Mouse (Mus musculus) ovary, postnatal 14 days (tissue): ENCODE measurements at regions not wholly inside any gene's neighbourhood (a gene's known extent, or its start where the extent isn't known, plus 50 kb on each side); places are given as distances from the start of the nearest gene placed in this dataset.

Experiments
- DNase-seq: peaks from one replicate; pipeline ENCODE4 v3.0.0; 2022; ENCODE audit warnings: low spot score

GRCm38 (mm10) chr10:37319746-37320430 lies 181.2 kb upstream of the Marcks start:
- no peak for DNase-seq

DNA sequence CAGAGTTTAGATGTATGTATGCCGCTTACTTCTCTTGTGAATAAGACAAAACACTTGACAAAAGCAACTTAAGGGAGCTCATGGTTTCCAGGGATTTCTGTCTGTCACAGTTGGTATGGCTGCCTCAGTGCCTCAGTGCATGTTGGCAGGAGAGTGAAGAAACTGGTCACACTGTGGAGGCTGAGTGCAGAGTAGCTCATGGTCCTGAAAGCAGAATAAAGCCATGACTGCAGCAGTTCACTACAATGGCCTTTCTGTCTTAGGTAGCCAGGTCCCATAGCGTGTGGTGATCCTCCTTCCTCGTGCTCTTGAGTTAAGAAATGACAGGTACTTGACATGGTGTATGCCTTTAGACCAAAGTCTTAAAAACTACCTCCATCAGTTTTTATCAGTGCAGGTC lies 178.0 kb upstream of the Marcks start:
- DNase-seq = no peak

DNA sequence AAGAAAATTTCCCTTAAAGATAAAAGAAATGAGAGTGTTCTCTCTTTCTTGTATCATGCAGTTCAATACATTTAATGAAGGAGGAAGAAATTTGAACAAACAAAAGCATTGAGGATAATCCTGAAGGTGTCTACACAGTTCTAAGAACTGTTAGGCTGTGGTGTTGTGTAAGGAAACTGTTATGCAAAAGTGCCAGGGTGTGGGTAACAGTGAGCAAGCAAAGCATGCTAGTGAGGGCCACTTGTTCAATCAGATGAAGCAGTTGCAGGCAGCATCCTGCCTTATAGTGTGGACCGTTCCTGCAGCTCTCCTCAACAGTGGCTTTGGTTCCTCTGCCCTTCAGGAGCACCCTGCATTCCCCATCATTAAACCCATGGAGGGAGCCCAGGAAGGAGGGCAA lies 177.1 kb upstream of the Marcks start:
- DNase-seq = no peak

- DNase-seq = peak; percentile 16
These were observed 176.2 kb upstream of the Marcks start for GRCm38 (mm10) chr10:37314746-37315430.

GRCm38 (mm10) chr10:37313461-37313860 lies 174.7 kb upstream of the Marcks start:
- DNase-seq = no peak

- no peak for DNase-seq
These were observed 171.7 kb upstream of the Marcks start for GRCm38 (mm10) chr10:37310266-37310945.

GRCm38 (mm10) chr10:37304656-37305055 lies 165.9 kb upstream of the Marcks start:
- no peak for DNase-seq

DNA sequence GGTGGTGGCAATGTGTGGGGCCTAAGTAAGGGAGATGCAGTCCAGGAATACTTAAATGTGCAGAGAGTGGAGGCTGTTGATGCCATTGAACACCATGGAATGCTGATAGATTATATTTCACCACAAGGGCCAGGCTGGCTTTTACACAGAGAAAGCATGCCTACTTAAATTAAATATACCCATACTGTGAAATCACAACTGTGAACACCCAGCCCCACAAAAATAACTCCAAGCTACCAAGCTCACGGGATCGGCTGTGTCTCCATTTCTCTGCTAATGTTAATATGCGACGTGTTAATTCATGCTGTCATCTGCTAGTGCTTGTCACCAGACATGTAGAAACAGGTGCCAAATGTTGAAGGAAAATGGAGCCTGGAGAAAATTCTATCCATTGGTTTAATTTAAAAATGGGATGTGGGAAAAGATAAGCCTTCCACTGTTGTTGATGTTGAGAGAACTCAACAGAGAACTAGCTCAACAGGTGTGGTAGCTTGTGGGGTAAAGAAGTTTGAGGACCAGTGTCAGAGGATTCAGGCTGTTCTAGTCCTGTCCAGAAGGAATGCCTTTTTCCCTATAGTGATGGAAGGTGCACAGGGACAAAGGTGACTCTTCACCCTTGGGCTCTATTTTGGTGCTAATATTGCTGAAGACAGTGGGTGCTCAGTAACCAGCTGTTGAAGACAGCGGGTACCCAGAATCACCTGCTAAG lies 161.6 kb upstream of the Marcks start:
- no peak for DNase-seq

GRCm38 (mm10) chr10:37298689-37299421 lies 160.1 kb upstream of the Marcks start:
- no peak for DNase-seq

DNA sequence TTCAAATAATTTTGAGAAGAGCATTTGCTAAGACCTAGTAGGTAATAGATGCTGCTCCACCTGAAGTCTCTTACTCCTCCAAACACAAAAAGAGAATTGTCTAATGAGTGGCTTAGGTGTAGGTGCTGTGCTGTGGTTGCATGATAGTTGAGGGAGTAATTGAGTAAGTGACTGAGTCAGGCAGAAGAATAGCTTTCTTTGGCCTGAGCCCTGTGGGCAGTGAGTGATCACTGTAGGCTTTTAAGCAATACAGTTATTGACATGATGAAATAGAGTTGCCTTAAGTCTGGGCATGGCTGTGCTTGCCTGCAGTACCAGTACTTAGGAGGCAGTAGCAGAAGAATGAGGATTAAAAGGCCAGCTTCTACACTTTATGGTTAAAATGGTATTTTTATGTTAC lies 155.5 kb upstream of the Marcks start:
- no peak for DNase-seq

DNA sequence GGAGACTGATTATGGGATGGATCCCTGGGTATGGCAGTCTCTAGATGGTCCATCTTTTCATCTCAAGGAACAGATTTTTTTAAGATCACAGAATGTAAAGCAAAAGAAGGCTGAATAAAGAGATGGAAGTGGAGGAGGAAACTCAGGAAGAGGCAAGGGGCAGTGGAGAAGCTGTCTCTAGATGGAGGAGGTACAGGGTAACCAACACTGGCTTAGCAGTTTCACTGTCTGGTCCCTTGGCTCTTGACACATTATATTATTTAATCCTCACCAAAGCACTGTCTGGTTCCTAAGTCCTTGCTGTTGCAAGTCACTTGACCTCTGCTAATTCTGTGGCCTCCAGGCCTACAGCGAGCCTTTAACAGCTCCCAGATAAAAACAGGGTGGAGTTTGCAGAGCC lies 154.6 kb upstream of the Marcks start:
- no peak for DNase-seq

DNA sequence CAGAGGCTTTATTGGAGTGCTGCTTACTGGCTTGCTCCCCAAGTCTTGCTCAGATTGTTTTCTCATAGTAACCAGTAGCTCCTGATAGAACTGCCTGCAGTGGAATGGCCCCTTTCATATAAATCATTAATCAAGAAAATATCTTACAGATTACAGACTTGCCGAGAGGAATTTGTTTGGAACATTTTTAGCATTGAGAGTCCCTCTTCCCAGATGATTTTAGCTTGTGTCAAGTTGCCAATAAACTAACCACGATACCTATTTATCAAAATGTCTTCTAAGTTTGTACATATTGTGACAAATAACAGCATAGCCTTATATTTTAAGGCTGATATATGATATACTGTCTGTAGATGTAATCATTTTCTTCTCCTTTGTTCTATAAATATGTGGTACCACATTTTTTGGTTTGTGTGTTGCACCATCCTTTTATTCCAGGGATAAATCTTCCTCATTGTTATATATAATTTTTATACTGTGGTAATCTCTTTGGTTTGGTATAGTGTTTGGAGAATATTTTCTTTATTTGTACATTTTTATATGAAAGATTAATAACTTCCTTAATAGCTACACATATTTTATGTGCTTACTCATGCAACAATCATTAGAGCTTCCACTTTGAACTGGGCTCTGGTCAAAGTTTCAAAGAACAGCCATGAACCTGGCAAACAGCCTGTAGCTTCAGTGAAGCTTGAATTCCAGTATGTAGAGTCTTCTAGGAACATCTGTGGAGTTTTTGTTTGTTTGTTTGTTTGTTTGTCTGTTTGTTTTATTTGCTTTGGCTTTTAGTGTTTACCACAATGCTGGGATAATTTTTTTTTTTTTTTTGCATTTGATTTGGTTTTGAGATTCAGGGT lies 153.1 kb upstream of the Marcks start:
- no peak for DNase-seq

DNA sequence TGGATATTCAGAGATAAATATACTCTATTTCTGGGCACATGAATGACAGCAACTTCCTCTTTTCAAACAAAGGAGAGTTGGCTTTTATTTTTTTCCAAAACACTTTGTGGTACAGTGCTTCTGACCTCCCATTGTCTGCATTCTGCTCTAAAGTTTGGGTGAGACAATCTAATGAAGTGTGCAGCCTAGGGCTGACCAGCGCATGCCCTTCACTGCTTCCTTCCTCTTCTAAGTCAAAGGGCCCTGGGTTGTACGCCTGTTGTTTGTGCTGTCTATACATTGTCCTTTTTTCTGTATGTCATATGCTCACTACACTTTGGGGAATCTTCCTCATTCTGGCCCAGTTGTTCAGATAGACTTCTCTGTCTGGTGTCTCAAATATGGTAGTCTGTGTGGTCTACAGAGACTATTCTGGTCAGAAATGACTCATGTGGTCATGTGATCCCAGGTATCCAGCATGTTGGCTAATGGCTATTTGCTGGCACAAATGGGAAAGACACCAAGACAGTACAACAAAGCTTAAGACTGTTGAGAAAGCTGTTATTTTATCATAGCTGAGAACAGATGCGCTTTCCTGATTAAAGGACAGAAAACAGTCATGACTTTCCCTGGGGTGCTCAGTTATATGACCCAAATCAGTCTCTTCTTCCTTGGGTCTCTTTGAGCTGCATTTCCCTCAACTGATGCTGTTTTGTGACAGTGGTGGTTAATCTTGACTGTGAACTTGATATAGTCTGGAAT lies 151.4 kb upstream of the Marcks start:
- no peak for DNase-seq

DNA sequence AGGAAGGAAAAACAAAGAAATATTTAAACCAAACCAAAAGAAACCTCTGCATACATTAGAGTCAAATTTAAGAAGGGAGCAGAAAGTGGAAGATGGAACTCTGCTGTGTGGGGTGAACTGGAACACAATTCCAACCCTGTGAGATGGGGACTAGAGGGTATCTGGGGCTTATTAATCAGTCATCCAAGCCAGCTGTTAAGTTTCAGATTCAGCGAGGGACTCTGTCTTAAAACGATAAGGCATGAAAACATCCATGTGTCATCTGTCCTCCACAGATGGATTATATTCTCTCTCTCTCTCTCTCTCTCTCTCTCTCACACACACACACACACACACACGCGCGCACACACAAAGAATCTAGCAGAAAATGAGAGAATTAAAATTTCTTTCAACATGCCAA lies 147.6 kb upstream of the Marcks start:
- DNase-seq = no peak

GRCm38 (mm10) chr10:37282951-37283350 lies 144.2 kb upstream of the Marcks start:
- no peak for DNase-seq

GRCm38 (mm10) chr10:37280823-37281222 lies 142.1 kb upstream of the Marcks start:
- no peak for DNase-seq

DNA sequence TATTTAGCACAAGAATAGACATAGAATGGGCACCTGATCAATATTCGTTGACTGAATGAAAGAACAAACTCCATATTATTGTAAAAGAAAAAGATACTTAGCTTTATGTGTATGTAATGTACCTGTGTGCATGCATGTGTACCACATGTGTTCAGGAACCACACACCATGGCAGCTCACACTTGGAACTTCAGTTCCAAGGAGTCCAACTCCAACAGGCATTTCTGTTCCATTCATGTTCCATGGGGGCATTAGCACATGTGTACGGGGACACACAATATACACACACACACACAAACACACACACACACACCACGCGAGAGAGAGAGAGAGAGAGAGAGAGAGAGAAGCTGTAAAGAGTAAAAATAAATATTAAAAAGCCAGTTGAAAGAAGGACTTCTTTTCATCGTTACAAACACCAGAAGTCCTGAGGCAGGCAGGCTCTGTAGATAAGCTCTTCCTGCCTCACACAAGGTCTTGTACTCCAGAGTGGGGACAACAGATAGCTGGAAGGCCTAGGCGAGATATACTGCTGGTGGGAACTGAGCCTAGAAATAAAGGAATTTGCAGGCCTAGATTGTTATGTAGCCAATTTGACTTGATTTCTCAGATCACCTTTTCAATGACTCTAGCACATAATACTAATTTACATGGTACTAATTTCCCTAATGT lies 141.6 kb upstream of the Marcks start:
- no peak for DNase-seq

- DNase-seq = no peak
These were observed 140.6 kb upstream of the Marcks start for GRCm38 (mm10) chr10:37279316-37279715.

- DNase-seq = no peak
These were observed 137.1 kb upstream of the Marcks start for GRCm38 (mm10) chr10:37275857-37276256.

GRCm38 (mm10) chr10:37275271-37275670 lies 136.6 kb upstream of the Marcks start:
- no peak for DNase-seq
